Mouse (Mus musculus): ENCODE results near the gene Unc119b. TPM values are rescaled to one million over a fixed set of nuclear protein-coding genes. Genes with fewer than 3 reads are reported as not detected.
A peak's percentile ranks its signal among the peaks of the same experiment; 100 is the strongest.
"Not testable (repeated sequence)": the region's sequence is repeated elsewhere in the genome, so short reads cannot be mapped to it uniquely, and the experiment has no call there.

The Unc119b gene
- 13.8 and 15.5 TPM in 2 replicates for total RNA-seq (2014; fragmentation: Nextera tagmentation)
- 7.1 and 12.7 TPM in 2 replicates for total RNA-seq (2017)

GRCm38 (mm10) chr5:115134234-115135165 is at the start of gene Unc119b:
Unc119b (minus strand) TSS chr5:115134975.
- peak; percentile 96 for ATAC-seq (replicated peaks; ENCODE audit: low FRiP score, low TSS enrichment, poor library complexity, severe bottlenecking)

GRCm38 (mm10) chr5:115183482-115183881 is 48.7 kb upstream of the Unc119b start:
- ATAC-seq (replicated peaks; ENCODE audit: low FRiP score, low TSS enrichment, poor library complexity, severe bottlenecking): no peak

- ATAC-seq (replicated peaks; ENCODE audit: low FRiP score, low TSS enrichment, poor library complexity, severe bottlenecking): no peak
These were observed 48.1 kb upstream of the Unc119b start for GRCm38 (mm10) chr5:115182925-115183324.

GRCm38 (mm10) chr5:115181248-115181940 is 46.6 kb upstream of the Unc119b start:
- ATAC-seq (replicated peaks; ENCODE audit: low FRiP score, low TSS enrichment, poor library complexity, severe bottlenecking): no peak

- no peak for ATAC-seq (replicated peaks; ENCODE audit: low FRiP score, low TSS enrichment, poor library complexity, severe bottlenecking)
These were observed 44.8 kb upstream of the Unc119b start for GRCm38 (mm10) chr5:115179596-115179995.

GRCm38 (mm10) chr5:115177866-115178265 is 43.1 kb upstream of the Unc119b start:
- ATAC-seq (replicated peaks; ENCODE audit: low FRiP score, low TSS enrichment, poor library complexity, severe bottlenecking): no peak

GRCm38 (mm10) chr5:115174554-115174953 is 39.8 kb upstream of the Unc119b start:
- ATAC-seq (replicated peaks; ENCODE audit: low FRiP score, low TSS enrichment, poor library complexity, severe bottlenecking): no peak

GRCm38 (mm10) chr5:115170150-115170549 is 35.4 kb upstream of the Unc119b start:
- no peak for ATAC-seq (replicated peaks; ENCODE audit: low FRiP score, low TSS enrichment, poor library complexity, severe bottlenecking)

GRCm38 (mm10) chr5:115168641-115169415 is 34.1 kb upstream of the Unc119b start:
- no peak for ATAC-seq (replicated peaks; ENCODE audit: low FRiP score, low TSS enrichment, poor library complexity, severe bottlenecking)

- ATAC-seq (replicated peaks; ENCODE audit: low FRiP score, low TSS enrichment, poor library complexity, severe bottlenecking): no peak
These were observed 32.6 kb upstream of the Unc119b start for GRCm38 (mm10) chr5:115167396-115167795.

- ATAC-seq (replicated peaks; ENCODE audit: low FRiP score, low TSS enrichment, poor library complexity, severe bottlenecking): no peak
These were observed 32.0 kb upstream of the Unc119b start for GRCm38 (mm10) chr5:115166815-115167194.

- ATAC-seq (replicated peaks; ENCODE audit: low FRiP score, low TSS enrichment, poor library complexity, severe bottlenecking): peak; percentile 42
These were observed 31.4 kb upstream of the Unc119b start for GRCm38 (mm10) chr5:115165895-115166814.

GRCm38 (mm10) chr5:115165351-115165750 is 30.6 kb upstream of the Unc119b start:
- no peak for ATAC-seq (replicated peaks; ENCODE audit: low FRiP score, low TSS enrichment, poor library complexity, severe bottlenecking)

GRCm38 (mm10) chr5:115164446-115164845 is 29.7 kb upstream of the Unc119b start:
- not testable (repeated sequence) for ATAC-seq (replicated peaks; ENCODE audit: low FRiP score, low TSS enrichment, poor library complexity, severe bottlenecking)

- ATAC-seq (replicated peaks; ENCODE audit: low FRiP score, low TSS enrichment, poor library complexity, severe bottlenecking): no peak
These were observed 28.8 kb upstream of the Unc119b start for GRCm38 (mm10) chr5:115163563-115163962.

- not testable (repeated sequence) for ATAC-seq (replicated peaks; ENCODE audit: low FRiP score, low TSS enrichment, poor library complexity, severe bottlenecking)
These were observed 27.1 kb upstream of the Unc119b start for GRCm38 (mm10) chr5:115161940-115162279.

GRCm38 (mm10) chr5:115161064-115161939 is 26.5 kb upstream of the Unc119b start:
- no peak for ATAC-seq (replicated peaks; ENCODE audit: low FRiP score, low TSS enrichment, poor library complexity, severe bottlenecking)

- ATAC-seq (replicated peaks; ENCODE audit: low FRiP score, low TSS enrichment, poor library complexity, severe bottlenecking): no peak
These were observed 25.9 kb upstream of the Unc119b start for GRCm38 (mm10) chr5:115160655-115161054.

All from megakaryocyte-erythroid progenitor cell, adult 5-6 weeks (primary cell).